Mouse (Mus musculus): ENCODE measurements around the gene Ssty1.
"Not testable (repeated sequence)": the region's sequence is repeated elsewhere in the genome, so short reads cannot be mapped to it uniquely, and the experiment has no call there.

Ssty1 gene

GRCm38 (mm10) chrY:18088816-18089215 is at the start of gene Ssty1:
TSS of gene Ssty1 (plus strand) at chrY:18089116.
- not testable (repeated sequence) for DNase-seq

- DNase-seq, result not testable (repeated sequence)
Measured at GRCm38 (mm10) chrY:18061712-18062111, 27.2 kb upstream of the Ssty1 start, which contains the start of gene Gm21764. TSS of gene Gm21764 (minus strand) at chrY:18061812.
